Mouse (Mus musculus) midbrain, postnatal 0 days (tissue): ENCODE measurements at regions not wholly inside any gene's neighbourhood (a gene's known extent, or its start where the extent isn't known, plus 50 kb on each side); places are given as distances from the start of the nearest gene placed in this dataset.

ENCODE experiments used
- ATAC-seq: fragments of 200-750 bp; cut with Nextera tagmentation; 2 replicates; pipeline ENCODE4 v1.8.0; 2017; ENCODE audit warnings: moderate number of reproducible peaks, mild to moderate bottlenecking, moderate TSS enrichment, moderate library complexity; ENCODE audit not compliant: low FRiP score
- DNase-seq: peaks from one replicate; pipeline ENCODE4 v3.0.0-alpha.2; 2015; ENCODE audit warnings: low spot score
- H3K27ac ChIP-seq: fragments of 300-500 bp; sonication (generic); 2 replicates; pipeline ENCODE4 v1.5.1; 2014; ENCODE audit warnings: low read depth, mild to moderate bottlenecking, low read length, mixed read lengths
- H3K27me3 ChIP-seq: fragments of 300-500 bp; sonication (generic); 2 replicates; pipeline ENCODE4 v1.6.1; 2014; ENCODE audit warnings: low read length, control low read depth, mixed read lengths; ENCODE audit not compliant: insufficient read depth
- H3K36me3 ChIP-seq: fragments of 300-500 bp; sonication (generic); 2 replicates; pipeline ENCODE4 v1.6.1; 2014; ENCODE audit warnings: low read length, control low read depth, mixed read lengths; ENCODE audit not compliant: insufficient read depth
- H3K4me1 ChIP-seq: fragments of 300-500 bp; sonication (generic); 2 replicates; pipeline ENCODE4 v1.6.1; 2014; ENCODE audit warnings: mild to moderate bottlenecking, control low read depth, antibody characterized with exemption, low read length, mixed read lengths; ENCODE audit not compliant: insufficient read depth
- H3K4me2 ChIP-seq: fragments of 300-500 bp; sonication (generic); 2 replicates; pipeline ENCODE4 v1.6.1; 2014; ENCODE audit warnings: low read depth, mild to moderate bottlenecking, low read length, mixed read lengths; ENCODE audit not compliant: poor library complexity, severe bottlenecking
- H3K4me3 ChIP-seq: fragments of 300-500 bp; sonication (generic); 2 replicates; pipeline ENCODE4 v1.5.1; 2014; ENCODE audit warnings: low read depth, mild to moderate bottlenecking, low read length, moderate library complexity
- H3K9ac ChIP-seq: fragments of 300-500 bp; sonication (generic); replicated peaks from 2 replicates; pipeline ENCODE4 v1.6.1; 2014; ENCODE audit warnings: mild to moderate bottlenecking, low read length, moderate library complexity, mixed read lengths; ENCODE audit not compliant: poor library complexity, severe bottlenecking
- H3K9me3 ChIP-seq: fragments of 300-500 bp; sonication (generic); 2 replicates; pipeline ENCODE4 v1.6.1; 2016; ENCODE audit warnings: low read length, control low read depth
- CTCF ChIP-seq: IDR thresholded peaks from 2 replicates; pipeline ENCODE4 v1.5.1; 2016; ENCODE audit warnings: antibody characterized with exemption, mild to moderate bottlenecking
- WGBS: fragments of 180-500 bp; shearing (Covaris S2); extraction: QIAGEN DNeasy Blood & Tissue Kit; methylation state at CpG from one replicate; pipeline ENCODE4 v1.1.7; 2014; 5-methylcytosine and 5-hydroxymethylcytosine counted together

GRCm38 (mm10) chr9:116342009-116342408, 166.8 kb upstream of the Tgfbr2 start:
- ATAC-seq: no peak
- WGBS: 78% methylated on average over 4 of the region's 4 CpGs

DNA sequence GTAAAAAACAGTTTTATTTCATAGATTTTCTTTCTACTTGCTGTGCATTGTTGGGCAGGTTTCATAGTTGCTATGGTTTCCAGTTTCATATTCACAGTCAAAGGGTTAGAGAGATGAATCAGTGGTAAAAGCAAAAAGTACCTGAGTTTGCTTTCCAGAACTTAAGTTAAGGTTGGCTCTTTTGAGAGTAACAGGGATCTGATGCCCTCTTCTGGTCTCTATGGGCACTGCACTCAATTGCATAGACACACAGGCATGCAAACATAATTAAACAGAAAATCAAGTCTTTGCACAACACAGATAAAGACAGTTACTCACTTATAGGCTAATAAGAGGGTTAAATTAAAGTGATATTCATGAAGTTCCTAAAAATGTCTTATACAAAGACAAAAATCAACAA, 165.8 kb upstream of the Tgfbr2 start:
- Histone ChIP-seq H3K4me2 (no peak overlapping the region), H3K4me3 (no peak overlapping the region), H3K27me3 (no peaks in the 10 kb centered on the region), H3K9ac (no peak overlapping the region), H3K9me3 (no peaks in the 10 kb centered on the region), H3K4me1 (no peaks in the 10 kb centered on the region), H3K27ac (no peak overlapping the region), H3K36me3 (no peaks in the 10 kb centered on the region)
- no peak for DNase-seq
- peak; percentile 54 for TF ChIP-seq CTCF
- no peak for ATAC-seq

More at GRCm38 (mm10) chr9:116342009-116342408, 166.8 kb upstream of the Tgfbr2 start:
- Histone ChIP-seq H3K27me3 (no peaks in the 10 kb centered on the region), H3K9me3 (no peaks in the 10 kb centered on the region), H3K36me3 (no peaks in the 10 kb centered on the region), H3K27ac (no peak overlapping the region), H3K4me3 (no peak overlapping the region), H3K4me1 (no peaks in the 10 kb centered on the region), H3K4me2 (no peak overlapping the region), H3K9ac (no peak overlapping the region)
- TF ChIP-seq CTCF: no peak
- DNase-seq: no peak

DNA sequence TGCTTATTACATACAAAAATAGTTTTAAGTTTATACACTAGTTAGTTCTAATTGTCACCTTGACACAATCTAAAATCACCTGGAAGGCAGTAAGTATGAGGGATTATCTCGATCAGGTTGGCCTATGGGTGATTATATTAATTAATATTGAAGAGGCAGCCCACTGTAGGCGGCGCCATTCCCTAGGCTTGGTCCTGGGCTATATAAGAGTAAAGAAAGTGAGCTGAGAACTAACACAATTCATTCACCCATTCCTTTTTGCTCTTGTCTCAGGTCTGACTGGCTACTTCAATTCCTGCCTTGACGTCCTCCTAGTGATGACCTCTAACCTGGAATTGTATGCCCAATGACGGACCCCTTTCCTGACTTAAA, 163.6 kb upstream of the Tgfbr2 start:
- H3K36me3 ChIP-seq: no peaks in the 10 kb centered on the region
- ATAC-seq (no peak), DNase-seq (no peak)
- no peaks in the 10 kb centered on the region for H3K9me3 ChIP-seq
- H3K27me3 ChIP-seq: no peaks in the 10 kb centered on the region
- 92% methylated on average over 5 of the region's 5 CpGs for WGBS
- TF ChIP-seq CTCF: no peak
- no peak overlapping the region for H3K4me3 ChIP-seq
- H3K4me2 ChIP-seq: no peak overlapping the region
- no peak overlapping the region for H3K9ac ChIP-seq
- H3K4me1 ChIP-seq: no peaks in the 10 kb centered on the region
- H3K27ac ChIP-seq: no peak overlapping the region

- 84% methylated on average over 5 of the region's 5 CpGs for WGBS
Observed at GRCm38 (mm10) chr9:116338093-116338728, 163.1 kb upstream of the Tgfbr2 start.

DNA sequence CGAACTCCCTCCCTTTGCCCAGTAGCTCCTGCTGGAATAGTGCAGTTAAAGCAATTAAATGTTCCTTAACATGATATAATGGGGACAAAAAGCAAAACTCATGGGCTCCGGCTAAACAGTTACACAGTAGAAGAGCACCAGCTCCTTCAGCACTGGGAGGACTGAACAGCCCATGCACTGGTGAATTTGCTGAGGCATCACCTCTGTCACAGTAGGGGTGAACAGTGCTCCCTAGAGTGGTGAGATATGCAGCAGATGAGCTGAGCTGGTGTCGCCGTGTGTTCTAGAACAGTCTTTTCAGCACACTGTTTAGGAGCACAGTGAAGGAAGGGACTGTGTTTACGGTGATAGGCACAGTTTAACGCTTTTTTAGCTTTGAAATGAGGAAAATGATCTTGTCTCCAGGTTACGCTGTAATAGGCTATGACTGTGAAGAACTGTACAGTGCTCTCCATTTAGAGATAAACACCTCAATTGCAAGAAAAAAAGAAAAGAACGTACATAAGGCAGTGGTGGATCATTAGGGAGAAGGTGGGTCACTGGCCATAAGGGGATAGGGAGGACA, 162.4 kb upstream of the Tgfbr2 start:
- Histone ChIP-seq H3K36me3 (no peaks in the 10 kb centered on the region), H3K27ac (no peak overlapping the region), H3K9ac (no peak overlapping the region), H3K27me3 (no peaks in the 10 kb centered on the region), H3K4me2 (no peak overlapping the region), H3K4me3 (no peak overlapping the region), H3K4me1 (no peaks in the 10 kb centered on the region), H3K9me3 (no peaks in the 10 kb centered on the region)
- WGBS: 91% methylated on average over 8 of the region's 8 CpGs
- ATAC-seq (no peak), DNase-seq (no peak)
- TF ChIP-seq CTCF: no peak

More at GRCm38 (mm10) chr9:116338093-116338728, 163.1 kb upstream of the Tgfbr2 start:
- Histone ChIP-seq H3K4me2 (no peak overlapping the region), H3K27ac (no peak overlapping the region), H3K4me3 (no peak overlapping the region), H3K9me3 (no peaks in the 10 kb centered on the region), H3K27me3 (no peaks in the 10 kb centered on the region), H3K4me1 (no peaks in the 10 kb centered on the region), H3K9ac (no peak overlapping the region), H3K36me3 (no peaks in the 10 kb centered on the region)
- ATAC-seq (no peak), DNase-seq (no peak)
- TF ChIP-seq CTCF: no peak

GRCm38 (mm10) chr9:116335561-116336478, 160.7 kb upstream of the Tgfbr2 start:
- 83% methylated on average over 11 of the region's 11 CpGs for WGBS
- H3K27ac ChIP-seq: no peak overlapping the region
- no peak for DNase-seq
- no peak for ATAC-seq
- TF ChIP-seq CTCF: no peak
- no peaks in the 10 kb centered on the region for H3K9me3 ChIP-seq
- H3K36me3 ChIP-seq: no peaks in the 10 kb centered on the region
- H3K4me2 ChIP-seq: no peak overlapping the region
- H3K9ac ChIP-seq: no peak overlapping the region
- no peaks in the 10 kb centered on the region for H3K27me3 ChIP-seq
- H3K4me3 ChIP-seq: no peak overlapping the region
- no peaks in the 10 kb centered on the region for H3K4me1 ChIP-seq
